Mouse (Mus musculus) retina, adult 2 months (tissue): ENCODE results near the gene Iqgap2.

ENCODE experiments used
- DNase-seq: peaks from one replicate; pipeline ENCODE4 v3.0.0-alpha.2; 2012; ENCODE audit warnings: low read depth, low spot score

Iqgap2 gene

DNA sequence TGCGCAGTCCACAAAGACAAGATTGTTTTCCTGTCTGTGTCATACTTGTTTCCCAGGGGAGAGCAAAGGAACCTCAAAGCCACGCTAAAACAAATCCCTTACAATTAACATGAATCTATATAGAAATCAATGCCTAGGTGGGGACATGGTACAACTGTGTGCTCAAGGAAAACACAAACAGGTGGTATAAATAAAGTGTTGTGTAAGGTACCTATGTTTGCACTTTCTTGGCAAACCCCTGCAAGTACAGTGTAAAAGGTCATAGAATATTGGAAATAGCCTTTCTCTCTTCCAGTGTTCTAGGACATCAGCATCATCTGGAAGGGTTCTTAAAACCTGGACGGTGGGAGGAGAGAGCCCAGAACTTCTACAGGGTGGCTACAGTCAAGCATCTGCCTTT lies 7.3 kb downstream of the Iqgap2 start:
- DNase-seq, result no peak

DNA sequence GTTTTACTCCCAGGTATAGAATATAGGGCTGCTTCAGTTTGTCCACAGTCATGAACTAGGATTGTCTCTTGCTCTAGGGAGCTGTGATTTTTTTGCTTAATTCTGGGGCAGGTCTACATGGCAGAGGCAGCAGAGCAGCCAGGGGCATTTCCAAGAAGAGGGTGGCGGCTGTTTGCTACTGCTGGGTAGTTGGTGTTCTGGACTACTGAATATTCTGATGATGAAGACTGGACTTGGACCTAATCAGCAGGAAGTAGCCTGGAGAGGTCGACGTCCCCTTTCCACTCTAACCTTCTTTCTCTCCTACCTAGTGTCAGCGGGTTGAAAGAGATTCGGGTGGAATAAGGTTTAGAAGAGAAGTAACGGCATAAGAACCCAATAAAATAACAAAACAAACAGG lies 9.7 kb downstream of the Iqgap2 start:
- DNase-seq, result no peak

DNA sequence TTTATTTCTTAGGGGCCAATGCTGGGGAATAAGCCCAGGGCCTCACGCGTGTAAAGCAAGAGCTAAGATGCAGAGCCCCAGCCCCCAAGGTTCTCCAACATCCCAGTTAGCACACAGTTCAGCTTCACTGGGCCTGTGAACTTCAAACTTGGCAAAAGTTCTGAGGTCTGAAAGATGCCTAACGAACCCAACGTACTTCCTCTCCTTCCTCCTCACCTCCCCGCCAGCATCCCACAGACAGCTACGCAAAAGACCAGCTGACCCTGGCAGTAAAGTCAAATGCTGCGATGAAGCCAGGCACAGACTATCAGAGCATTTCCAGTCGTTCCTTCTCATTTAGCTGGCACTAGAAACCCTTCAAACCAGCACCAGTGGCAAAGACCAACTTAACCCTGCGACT lies 10.3 kb downstream of the Iqgap2 start:
- DNase-seq, result no peak

DNA sequence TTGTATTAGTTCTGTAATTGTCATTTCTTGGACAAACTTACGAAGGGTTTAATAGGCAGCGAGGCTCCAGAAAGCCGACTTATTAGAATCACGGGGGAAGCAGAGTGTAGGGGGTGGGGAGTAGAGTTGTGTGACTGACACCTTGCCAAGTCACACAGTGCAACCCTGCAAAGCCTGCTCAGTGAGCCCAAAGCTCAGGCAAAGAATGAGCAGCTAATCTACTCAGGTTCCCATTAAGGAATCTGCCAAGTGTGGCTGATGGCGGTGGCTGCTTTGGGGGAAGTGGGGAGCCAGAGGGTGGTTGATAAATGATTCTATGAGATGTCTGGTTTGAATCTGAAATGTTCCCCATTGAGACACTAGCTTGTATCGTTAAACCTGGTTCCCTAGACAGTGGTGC lies 11.1 kb downstream of the Iqgap2 start:
- DNase-seq, result no peak

DNA sequence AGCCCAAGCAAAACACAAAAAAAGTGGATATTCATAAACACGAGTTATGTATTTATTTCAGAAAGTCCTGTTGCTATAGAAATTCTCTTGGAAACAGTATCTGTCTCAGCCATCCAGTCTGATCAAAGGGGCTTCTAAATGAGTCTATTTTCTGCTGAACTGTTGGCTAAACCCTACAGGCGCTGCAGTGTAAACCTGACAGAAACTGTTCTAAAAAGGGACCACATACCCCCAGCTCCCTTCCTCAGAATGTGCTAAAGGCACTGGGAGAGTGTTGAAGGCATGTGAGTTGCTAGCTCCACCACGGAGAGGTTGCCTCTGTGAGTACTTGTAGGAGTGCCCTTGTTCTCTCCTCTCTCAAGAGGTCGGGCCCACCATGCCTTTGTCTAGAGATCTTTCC lies 19.7 kb downstream of the Iqgap2 start:
- no peak for DNase-seq

DNA sequence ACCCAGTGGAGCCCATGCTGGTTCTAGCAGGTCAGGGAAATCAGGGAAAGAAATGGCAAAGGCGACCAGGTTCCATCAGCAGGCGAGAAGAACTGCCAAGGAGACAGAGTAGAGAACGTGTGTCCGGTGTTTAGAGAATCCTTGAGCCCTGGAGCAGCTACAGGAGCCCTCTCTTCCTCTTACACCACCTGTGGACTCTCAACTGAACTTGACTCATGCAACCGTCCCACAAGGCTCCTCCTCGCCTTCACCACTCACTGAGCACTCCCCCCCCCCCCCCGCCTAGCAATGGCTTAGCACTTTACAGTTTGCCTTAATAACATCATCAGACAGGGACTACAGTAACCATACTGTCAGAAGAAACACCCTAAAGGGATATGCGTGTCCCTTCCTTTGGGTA lies 21.1 kb downstream of the Iqgap2 start:
- no peak for DNase-seq

DNA sequence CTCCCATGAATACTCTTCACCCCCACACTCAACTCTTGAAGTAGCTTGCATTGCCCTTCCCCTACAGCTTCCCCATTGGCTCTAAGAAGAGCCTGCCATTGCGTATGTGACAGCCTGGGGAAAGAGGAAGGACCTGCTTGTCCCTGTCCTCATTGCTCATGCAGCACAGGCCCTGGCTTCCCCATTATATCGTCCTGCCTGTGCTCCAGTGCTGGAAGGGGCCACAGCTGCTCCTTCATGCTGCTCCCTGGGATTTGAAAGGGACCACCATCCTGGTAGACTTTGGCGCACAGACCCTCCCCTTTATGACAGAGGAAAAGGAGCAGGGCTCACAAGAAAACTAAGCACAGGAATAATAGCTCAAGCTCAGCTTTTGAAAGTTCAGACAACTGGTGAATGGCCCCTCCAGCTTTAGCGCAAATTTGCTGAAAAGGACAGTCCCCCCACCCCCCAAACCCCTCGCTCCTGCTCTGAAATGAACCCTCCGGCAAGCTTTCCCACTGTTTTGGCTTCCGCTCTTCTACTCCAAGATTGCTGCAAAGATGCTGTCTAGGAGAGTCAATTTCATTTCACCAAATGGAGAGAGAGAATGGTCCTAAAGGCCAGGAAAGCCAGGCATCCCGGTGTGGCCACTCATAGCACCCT lies 22.7 kb downstream of the Iqgap2 start:
- DNase-seq, result no peak

DNA sequence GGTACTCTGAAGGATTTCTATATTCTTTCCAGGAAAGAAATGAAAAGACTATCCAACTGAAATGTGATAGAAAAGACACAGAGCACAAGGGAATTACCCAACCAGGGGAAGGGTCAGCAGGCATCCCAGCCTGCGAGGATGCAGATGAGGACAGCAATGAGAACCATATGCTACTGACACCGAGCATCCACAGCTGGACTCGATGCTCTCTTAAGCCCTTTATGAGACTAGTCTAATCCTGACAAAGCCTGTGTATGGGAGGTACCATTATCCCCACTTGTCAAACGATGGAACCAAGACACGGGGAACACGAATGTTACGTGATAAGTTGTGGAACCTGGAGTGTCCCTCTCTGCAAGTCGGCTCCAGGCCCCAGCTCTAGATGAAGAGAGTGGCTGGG lies 29.5 kb downstream of the Iqgap2 start:
- DNase-seq, result no peak

DNA sequence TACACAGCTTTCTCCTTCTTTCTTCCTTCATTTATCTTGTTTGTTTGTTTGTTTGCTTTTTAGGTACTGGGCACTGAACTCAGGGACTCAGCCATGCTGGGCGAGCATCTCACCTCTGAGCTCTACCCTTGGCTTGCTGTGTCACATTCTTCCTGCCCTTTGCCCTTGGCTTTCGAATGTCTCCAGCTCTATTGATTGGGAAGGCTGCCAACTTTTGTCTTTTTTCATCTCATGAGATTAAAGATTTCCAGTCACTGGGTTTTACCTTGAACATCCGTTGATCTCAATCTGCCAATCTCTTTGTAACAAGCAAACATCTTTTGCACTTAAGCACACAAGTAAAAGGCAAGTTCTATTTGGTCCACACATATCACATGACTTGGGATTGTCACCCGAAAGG lies 32.5 kb downstream of the Iqgap2 start:
- DNase-seq, result no peak

DNA sequence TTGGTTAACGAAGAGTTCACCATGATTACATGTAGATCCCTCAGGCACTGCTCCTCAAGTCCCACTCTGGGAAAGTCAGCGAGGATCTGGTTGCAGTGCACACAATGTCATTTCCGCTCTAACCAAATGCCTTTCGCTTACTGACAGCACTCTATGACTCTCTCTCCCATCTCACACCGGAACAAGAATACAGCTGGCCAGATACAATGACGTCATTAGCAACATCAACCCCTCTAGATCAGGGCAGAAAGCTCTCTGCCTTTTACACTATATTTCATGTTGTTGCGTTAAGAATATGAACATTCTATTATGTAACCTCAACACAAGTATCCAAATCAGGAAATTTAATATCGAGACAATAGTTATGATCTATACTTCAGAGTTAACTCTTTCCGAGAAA lies 32.9 kb downstream of the Iqgap2 start:
- DNase-seq, result no peak

DNA sequence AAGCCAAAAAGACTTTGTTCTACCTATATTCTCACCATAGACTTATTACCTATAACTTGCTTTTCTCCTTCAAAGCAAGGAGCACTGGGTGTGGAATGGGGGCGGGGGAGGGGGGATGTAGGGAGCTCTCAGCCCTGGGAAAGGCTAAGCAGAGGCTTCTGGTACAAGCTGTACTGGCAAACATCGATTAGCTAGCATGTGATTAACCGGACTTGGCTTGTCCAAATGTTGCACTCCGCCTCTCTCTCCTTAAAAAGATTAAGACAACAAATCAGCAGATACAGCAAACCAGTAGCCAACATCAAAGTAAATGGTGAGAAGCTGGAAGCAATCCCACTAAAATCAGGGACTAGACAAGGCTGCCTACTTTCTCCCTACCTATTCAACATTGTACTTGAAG lies 36.2 kb downstream of the Iqgap2 start:
- DNase-seq, result no peak

DNA sequence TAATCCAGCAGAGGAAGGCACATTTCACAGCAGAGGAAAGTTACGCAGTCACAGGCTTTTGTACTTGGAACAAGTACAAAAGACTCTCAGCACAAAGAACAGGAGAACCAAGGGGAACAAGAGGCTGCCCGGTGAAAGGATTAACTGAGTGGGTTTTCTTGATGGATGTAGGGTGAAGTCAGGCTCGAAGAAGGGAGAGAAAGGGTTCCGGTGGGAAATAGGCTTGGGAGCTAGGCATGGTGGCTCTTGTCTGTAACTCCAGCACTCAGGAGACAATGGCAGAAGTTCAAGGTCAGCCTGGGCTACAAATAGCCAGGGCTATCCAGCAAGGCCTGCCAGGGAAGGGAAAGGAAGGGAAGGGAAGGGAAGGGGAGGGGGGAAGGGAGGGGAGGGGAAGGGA lies 40.1 kb downstream of the Iqgap2 start:
- no peak for DNase-seq

DNA sequence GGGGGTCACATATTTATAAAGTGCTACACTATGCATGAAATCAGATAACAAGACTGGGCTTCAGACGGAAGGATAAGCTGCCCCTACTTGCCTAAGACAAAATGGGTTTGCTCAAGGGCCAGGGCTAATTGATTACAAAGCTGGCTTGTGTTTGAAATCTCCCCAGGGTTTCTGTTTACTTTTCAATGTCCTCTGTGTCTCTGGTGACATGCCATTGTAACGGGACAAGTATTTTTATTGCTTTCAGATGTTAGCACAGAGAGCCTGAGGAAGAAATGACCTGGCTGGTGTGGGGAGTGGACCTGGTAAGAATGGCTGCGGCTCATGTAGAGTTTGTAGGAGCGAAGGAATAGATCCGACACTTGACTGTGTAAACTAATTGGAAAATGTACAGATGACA lies 41.3 kb downstream of the Iqgap2 start:
- DNase-seq, result no peak

DNA sequence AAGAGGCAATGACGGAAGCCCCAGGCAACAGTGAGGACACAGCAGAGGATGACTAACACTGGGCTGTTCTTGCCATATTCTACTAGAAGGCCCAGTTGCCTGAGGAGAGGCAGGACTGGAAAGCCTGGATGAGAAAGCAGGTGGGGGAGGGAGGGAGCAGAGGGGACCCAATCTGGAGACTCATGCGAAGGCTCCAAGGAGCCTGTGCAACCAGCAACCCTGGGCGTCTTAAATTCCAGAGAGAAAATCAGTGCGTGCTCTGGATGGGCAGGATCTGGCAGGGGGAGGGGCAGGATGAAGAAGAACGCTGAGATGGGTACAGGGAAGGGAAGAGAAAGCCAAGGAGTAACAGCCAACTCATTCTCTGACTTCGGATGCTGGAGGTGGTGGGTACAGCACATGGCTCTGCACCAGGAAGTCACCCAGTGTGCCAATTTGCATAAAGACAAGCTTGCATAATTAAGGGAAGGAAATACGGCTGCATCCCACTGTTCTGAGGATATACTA lies 42.2 kb downstream of the Iqgap2 start:
- no peak for DNase-seq

DNA sequence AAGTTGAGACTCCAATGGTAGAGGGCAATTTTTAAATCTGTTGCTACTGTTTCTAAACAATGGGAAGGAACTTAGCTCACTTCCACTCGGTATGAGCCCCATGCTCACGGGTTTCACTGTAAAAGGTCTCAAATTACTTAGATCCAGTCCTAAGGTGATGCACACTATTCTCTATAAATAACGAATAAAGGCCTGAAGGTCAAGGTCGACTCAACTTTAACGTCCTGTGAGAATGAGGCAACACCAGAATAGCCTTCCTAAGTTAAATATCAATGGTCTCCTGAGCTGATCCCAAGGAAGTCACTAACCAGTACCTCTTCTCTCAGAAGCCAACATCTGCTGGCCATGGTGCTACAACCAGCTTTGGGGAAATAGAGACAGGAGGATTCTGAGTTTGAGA lies 45.4 kb downstream of the Iqgap2 start:
- no peak for DNase-seq

DNA sequence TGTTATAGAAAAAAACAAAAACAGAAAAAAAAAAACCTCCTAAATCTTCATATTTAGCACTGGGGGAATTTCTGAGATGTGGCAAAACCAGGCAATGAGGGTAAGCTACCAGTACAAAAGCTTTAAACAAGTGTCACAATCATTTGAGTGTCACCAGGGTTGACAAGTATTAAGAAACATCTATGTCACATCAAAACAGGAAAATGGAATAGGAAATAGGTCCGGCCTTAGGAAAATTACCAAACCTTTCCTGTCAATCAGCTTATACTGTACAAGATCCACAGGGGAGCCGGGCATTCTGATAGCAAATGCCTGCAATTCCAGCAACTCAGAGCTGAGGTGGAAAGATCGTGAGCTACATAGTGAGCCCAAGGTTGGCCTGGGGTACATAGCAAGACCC lies 46.8 kb downstream of the Iqgap2 start:
- DNase-seq, result no peak

DNA sequence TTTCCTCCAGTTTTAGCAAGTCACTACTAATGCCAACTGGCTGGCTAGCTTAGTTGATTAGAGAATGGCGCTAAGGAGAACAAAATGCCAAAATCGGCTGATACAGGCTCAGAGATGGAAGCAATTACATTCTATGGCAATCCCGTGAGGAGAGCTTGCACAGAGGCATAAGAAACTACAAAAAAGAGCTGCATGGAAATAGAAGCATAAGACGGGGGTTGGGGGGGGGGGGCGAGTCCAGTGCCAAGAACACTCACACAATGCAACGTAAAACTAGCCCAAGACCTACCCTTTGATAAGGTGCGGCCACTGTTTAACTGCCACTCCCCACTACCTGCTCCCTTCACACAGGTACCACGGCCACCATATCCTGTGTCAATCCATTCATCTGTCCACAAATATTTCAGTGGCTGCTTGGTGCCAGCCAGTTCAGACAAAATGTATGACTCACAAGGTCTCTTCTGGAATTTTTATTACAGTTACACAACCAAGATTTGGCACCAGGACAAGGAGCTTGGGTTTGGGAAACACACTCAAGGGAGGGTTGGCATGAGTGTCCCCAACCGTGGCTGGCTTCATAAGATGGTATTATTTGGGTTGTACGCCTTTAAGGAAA lies 48.2 kb downstream of the Iqgap2 start:
- DNase-seq, result no peak

DNA sequence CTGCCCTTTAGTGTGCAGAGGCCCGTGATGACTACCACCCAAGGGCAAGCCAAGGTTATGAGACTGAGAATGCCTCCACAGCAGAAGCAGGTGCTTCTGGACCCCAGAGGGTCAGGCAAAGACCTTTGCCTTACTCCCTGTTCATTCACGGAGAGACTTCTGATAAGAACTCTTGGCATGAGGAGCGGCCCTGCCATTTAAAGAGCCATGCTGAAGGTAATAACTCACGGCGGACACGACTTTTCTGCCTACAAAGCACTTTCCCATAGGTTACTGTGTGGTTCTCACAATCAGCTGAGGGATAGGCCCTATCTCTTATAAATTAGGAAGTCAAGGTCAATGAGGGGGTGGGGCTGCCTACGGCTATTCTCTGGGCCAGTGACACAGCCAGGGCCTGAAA lies 48.9 kb downstream of the Iqgap2 start:
- DNase-seq, result no peak

DNA sequence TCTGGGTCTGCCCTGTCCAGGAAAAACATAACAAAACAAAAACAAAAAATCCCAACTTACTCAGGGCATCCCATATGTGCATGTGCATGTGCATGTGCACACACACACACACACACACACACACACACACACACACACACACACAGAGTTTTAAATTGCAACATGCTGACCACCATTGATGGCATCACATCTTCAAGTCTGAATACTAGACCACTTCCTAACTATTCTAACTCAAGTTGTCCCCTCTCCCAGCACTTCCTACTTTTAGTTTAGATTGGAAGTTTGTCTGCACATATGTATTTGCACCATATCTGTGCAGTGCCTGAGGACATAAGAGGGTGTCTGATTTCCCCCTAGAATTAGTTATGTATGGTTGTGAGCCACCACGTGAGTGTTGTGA lies 49.8 kb downstream of the Iqgap2 start:
- no peak for DNase-seq

DNA sequence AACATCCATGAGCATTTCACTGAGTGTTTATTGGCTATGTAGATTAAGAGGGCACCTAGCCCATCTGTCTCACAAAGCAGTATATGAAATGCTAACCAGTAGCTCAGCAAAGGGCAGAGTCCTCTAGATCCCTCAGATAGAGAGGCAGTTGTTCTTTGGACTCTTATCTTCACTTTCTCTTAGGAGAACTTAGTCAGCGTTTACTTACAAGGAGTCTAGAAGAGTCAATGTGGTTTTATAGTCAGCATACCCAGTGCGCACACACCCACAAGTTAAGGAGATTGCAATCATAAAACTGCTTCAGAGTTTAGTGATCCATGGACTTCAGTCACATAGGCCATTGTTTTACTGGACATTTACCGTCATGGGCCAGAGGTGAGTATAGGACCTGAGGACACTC lies 54.8 kb downstream of the Iqgap2 start:
- DNase-seq, result no peak

DNA sequence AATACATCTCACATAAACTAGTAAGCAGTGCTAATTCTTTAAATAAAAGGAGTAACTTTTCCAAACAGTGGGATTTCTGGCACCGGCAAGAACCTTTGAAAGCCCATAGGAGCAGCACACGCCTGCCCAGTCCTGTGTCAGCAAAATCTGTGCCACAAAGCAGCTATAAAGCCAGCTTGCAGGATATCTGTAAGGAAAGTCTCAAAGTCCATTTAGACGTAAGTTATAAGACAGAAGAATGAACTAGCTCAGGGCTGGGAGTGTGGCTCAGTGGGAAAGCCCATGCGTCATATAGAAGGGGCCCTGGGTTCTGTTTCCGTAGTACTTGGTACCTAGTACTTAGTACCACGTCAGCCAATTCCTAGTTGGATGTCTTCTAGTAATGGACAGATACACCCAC lies 58.2 kb downstream of the Iqgap2 start:
- DNase-seq, result no peak

DNA sequence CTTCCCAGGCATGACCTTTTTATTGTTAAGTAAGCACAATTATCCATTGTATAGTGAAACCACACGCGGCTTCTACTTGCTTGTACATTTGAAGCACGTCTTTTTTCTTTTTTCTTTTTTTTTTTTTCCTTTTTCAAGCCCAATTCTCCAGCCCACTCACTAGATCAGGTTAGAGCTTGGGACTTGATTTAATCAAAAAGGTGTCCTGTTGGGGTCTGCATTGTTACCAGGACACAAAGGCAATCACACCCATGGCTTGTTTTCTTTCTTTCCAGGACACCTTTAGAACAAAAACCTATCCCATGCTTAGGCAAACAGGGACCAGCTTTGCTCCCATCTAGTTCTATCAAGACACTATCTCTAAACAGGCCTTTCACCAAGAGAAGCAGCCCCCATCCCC lies 59.0 kb downstream of the Iqgap2 start:
- DNase-seq, result no peak

DNA sequence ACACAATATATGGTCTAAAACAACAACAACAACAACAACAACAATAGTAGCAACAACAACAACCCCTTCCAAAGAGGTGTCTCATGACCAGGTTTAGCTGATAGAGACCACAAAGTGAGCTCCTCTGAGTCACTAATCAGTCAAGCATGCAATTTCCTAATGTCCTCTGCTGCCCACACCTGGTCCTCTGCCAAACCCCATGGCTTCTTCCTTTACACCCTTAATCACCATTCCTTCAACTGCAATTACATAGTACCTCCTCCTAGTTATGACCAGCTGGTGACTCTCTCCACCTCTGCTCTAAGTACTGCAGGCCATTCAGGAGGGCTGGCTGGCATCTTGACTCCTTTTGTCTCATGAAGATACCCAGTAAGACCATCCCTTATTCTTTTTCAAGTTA lies 60.0 kb downstream of the Iqgap2 start:
- no peak for DNase-seq
